Mouse (Mus musculus) bone marrow macrophage, adult 2 months (primary cell): ENCODE measurements around the gene Btbd9.

Experiments used
- CTCF ChIP-seq: IDR thresholded peaks from 2 replicates; pipeline ENCODE4 v1.5.1; 2012; ENCODE audit warnings: low read depth, mild to moderate bottlenecking, low read length, moderate library complexity
- POLR2A ChIP-seq: IDR thresholded peaks from 2 replicates; pipeline ENCODE4 v1.6.1; 2012; ENCODE audit warnings: mild to moderate bottlenecking, low read depth, low read length, borderline replicate concordance

- no peak for TF ChIP-seq POLR2A
- no peak for TF ChIP-seq CTCF
These were observed 398.9 kb downstream of the Btbd9 start for GRCm38 (mm10) chr17:30177435-30177834.
